Mouse (Mus musculus) heart, embryonic 16.5 days (tissue): Measurements from ENCODE around the gene Mrpl48. TPM values are rescaled to one million over a fixed set of nuclear protein-coding genes. Genes with fewer than 3 reads are reported as not detected.
"Not testable (repeated sequence)": the region's sequence is repeated elsewhere in the genome, so short reads cannot be mapped to it uniquely, and the experiment has no call there.

Experiments used
- ATAC-seq: fragments of 200-750 bp; cut with Nextera tagmentation; replicated peaks from 2 replicates; pipeline ENCODE4 v1.8.0; 2017; ENCODE audit warnings: moderate number of reproducible peaks; ENCODE audit not compliant: insufficient read depth, low FRiP score; ENCODE audit errors: extremely low read depth
- H3K27ac ChIP-seq: fragments of 300-500 bp; sonication (generic); 2 replicates; pipeline ENCODE4 v1.5.1; 2014; ENCODE audit warnings: mild to moderate bottlenecking, low read length, control low read depth, moderate library complexity
- H3K27me3 ChIP-seq: fragments of 300-500 bp; sonication (generic); 2 replicates; pipeline ENCODE4 v1.6.1; 2014; ENCODE audit warnings: low read length, mixed read lengths; ENCODE audit not compliant: control insufficient read depth, insufficient read depth
- H3K36me3 ChIP-seq: fragments of 300-500 bp; sonication (generic); 2 replicates; pipeline ENCODE4 v1.6.1; 2014; ENCODE audit not compliant: control insufficient read depth, insufficient read depth
- H3K4me1 ChIP-seq: fragments of 300-500 bp; sonication (generic); 2 replicates; pipeline ENCODE4 v1.6.1; 2014; ENCODE audit warnings: low read length, mixed read lengths; ENCODE audit not compliant: control insufficient read depth, insufficient read depth
- H3K4me2 ChIP-seq: fragments of 300-500 bp; sonication (generic); 2 replicates; pipeline ENCODE4 v1.6.1; 2014; ENCODE audit warnings: low read depth, mild to moderate bottlenecking, control low read depth, low read length
- H3K4me3 ChIP-seq: fragments of 300-500 bp; sonication (generic); 2 replicates; pipeline ENCODE4 v1.5.1; 2014; ENCODE audit warnings: mild to moderate bottlenecking, control low read depth, low read length
- H3K9ac ChIP-seq: fragments of 300-500 bp; sonication (generic); 2 replicates; pipeline ENCODE4 v1.6.1; 2014; ENCODE audit warnings: low read length, control low read depth
- H3K9me3 ChIP-seq: fragments of 300-500 bp; sonication (generic); replicated peaks from 2 replicates; pipeline ENCODE4 v1.6.1; 2016; ENCODE audit warnings: low read length; ENCODE audit not compliant: control insufficient read depth
- WGBS: fragments of 180-500 bp; shearing (Covaris S2); extraction: QIAGEN DNeasy Blood & Tissue Kit; methylation state at CpG from one replicate; pipeline ENCODE4 v1.1.7; 2014; 5-methylcytosine and 5-hydroxymethylcytosine counted together
- polyA plus RNA-seq: library from polyadenylated mRNA; unstranded; fragments of >200 nt; fragmentation: Nextera tagmentation; extraction: Ambion mirVana; gene quantifications from 2 replicates; pipeline ENCODE4 v1.2.1, GENCODE M21; 2015

Mrpl48 gene
- polyA plus RNA-seq, 1 experiment from 2014 or later, result 93.5 TPM

GRCm38 (mm10) chr7:100570930-100571715 lies 37.0 kb downstream of the Mrpl48 start:
- no peak for ATAC-seq

GRCm38 (mm10) chr7:100569907-100570306 lies 38.2 kb downstream of the Mrpl48 start:
- Histone ChIP-seq H3K9ac (no peak overlapping the region), H3K36me3 (peaks cover 12% of the 10 kb centered on the region)
- no peak for ATAC-seq

More at GRCm38 (mm10) chr7:100570930-100571715, 37.0 kb downstream of the Mrpl48 start:
- no peaks in the 10 kb centered on the region for H3K27me3 ChIP-seq
- no peak overlapping the region for H3K4me2 ChIP-seq
- peaks cover 11% of the 10 kb centered on the region for H3K36me3 ChIP-seq
- H3K9ac ChIP-seq, result no peak overlapping the region
- H3K4me3 ChIP-seq, result no peak overlapping the region
- no peak overlapping the region for H3K27ac ChIP-seq
- no peaks in the 10 kb centered on the region for H3K4me1 ChIP-seq
- H3K9me3 ChIP-seq, result no peaks in the 10 kb centered on the region; the same call in 1 of the 2 replicates
- 76% methylated on average over 3 of the region's 3 CpGs for WGBS

GRCm38 (mm10) chr7:100567238-100567637 lies 40.9 kb downstream of the Mrpl48 start:
- H3K36me3 ChIP-seq, result peaks cover 11% of the 10 kb centered on the region
- not testable (repeated sequence) for H3K9me3 ChIP-seq, H3K4me3 ChIP-seq, ATAC-seq, H3K27ac ChIP-seq, H3K4me1 ChIP-seq, H3K9ac ChIP-seq, H3K4me2 ChIP-seq, H3K27me3 ChIP-seq
- 83% methylated on average over 5 of the region's 5 CpGs for WGBS

More at GRCm38 (mm10) chr7:100569907-100570306, 38.2 kb downstream of the Mrpl48 start:
- H3K4me2 ChIP-seq, result no peak overlapping the region
- no peaks in the 10 kb centered on the region for H3K4me1 ChIP-seq
- no peaks in the 10 kb centered on the region; the same call in 1 of the 2 replicates for H3K9me3 ChIP-seq
- H3K27ac ChIP-seq, result no peak overlapping the region
- H3K4me3 ChIP-seq, result no peak overlapping the region
- H3K27me3 ChIP-seq, result no peaks in the 10 kb centered on the region

GRCm38 (mm10) chr7:100561861-100562587 lies 46.1 kb downstream of the Mrpl48 start:
- H3K4me2 ChIP-seq, result no peak overlapping the region
- no peak overlapping the region for H3K27ac ChIP-seq
- H3K4me1 ChIP-seq, result 0 out of 2 replicates have a peak, but pooled peaks cover 3% of the 10 kb centered on the region
- no peak overlapping the region for H3K9ac ChIP-seq
- no peak overlapping the region for H3K4me3 ChIP-seq
- H3K36me3 ChIP-seq, result peaks cover 5% of the 10 kb centered on the region; the same call in 1 of the 2 replicates
- H3K9me3 ChIP-seq, result no peaks in the 10 kb centered on the region
- WGBS, result 81% methylated on average over 11 of the region's 11 CpGs
- H3K27me3 ChIP-seq, result no peaks in the 10 kb centered on the region
- no peak for ATAC-seq

GRCm38 (mm10) chr7:100559331-100559730 lies 48.8 kb downstream of the Mrpl48 start:
- Histone ChIP-seq H3K27ac (no peak overlapping the region), H3K4me2 (no peak overlapping the region), H3K4me3 (no peak overlapping the region), H3K9ac (no peak overlapping the region), H3K4me1 (0 out of 2 replicates have a peak, but pooled peaks cover 3% of the 10 kb centered on the region), H3K27me3 (no peaks in the 10 kb centered on the region), H3K36me3 (no peaks in the 10 kb centered on the region; the same call in 1 of the 2 replicates), H3K9me3 (no peaks in the 10 kb centered on the region)
- WGBS, result 84% methylated on average over 4 of the region's 4 CpGs
- ATAC-seq, result no peak

- H3K27me3 ChIP-seq, result no peaks in the 10 kb centered on the region
- H3K36me3 ChIP-seq, result no peaks in the 10 kb centered on the region; the same call in 1 of the 2 replicates
- no peak overlapping the region for H3K27ac ChIP-seq
- no peak overlapping the region for H3K4me2 ChIP-seq
- no peak overlapping the region for H3K4me3 ChIP-seq
- no peak for ATAC-seq
- 56% methylated on average over 5 of the region's 5 CpGs for WGBS
- H3K4me1 ChIP-seq, result 0 out of 2 replicates have a peak, but pooled peaks cover 3% of the 10 kb centered on the region
- no peaks in the 10 kb centered on the region for H3K9me3 ChIP-seq
- H3K9ac ChIP-seq, result no peak overlapping the region
Observed at GRCm38 (mm10) chr7:100557241-100557640, 50.9 kb downstream of the Mrpl48 start.

GRCm38 (mm10) chr7:100555431-100555951 lies 52.6 kb downstream of the Mrpl48 start:
- peak; percentile 81 for ATAC-seq
- Histone ChIP-seq H3K4me2 (peak overlapping the region; percentile 45), H3K4me1 (0 out of 2 replicates have a peak, but pooled peaks cover 6% of the 10 kb centered on the region), H3K27me3 (no peaks in the 10 kb centered on the region), H3K36me3 (peaks cover 6% of the 10 kb centered on the region; the same call in 1 of the 2 replicates), H3K9ac (peak overlapping the region; percentile 42), H3K4me3 (0 out of 2 replicates have a peak overlapping the region, but pooled peaks have one; percentile 3), H3K9me3 (no peaks in the 10 kb centered on the region), H3K27ac (peak overlapping the region; percentile 95)
- WGBS, result 29% methylated on average over 13 of the region's 13 CpGs

GRCm38 (mm10) chr7:100554939-100555338 lies 53.2 kb downstream of the Mrpl48 start:
- H3K27ac ChIP-seq, result peak overlapping the region; percentile 95
- no peak overlapping the region for H3K9ac ChIP-seq
- no peaks in the 10 kb centered on the region for H3K27me3 ChIP-seq
- WGBS, result 47% methylated on average over 5 of the region's 5 CpGs
- no peak for ATAC-seq
- no peak overlapping the region for H3K4me2 ChIP-seq
- peaks cover 10% of the 10 kb centered on the region; the same call in 1 of the 2 replicates for H3K4me1 ChIP-seq
- no peaks in the 10 kb centered on the region for H3K9me3 ChIP-seq
- H3K36me3 ChIP-seq, result peaks cover 6% of the 10 kb centered on the region; the same call in 1 of the 2 replicates
- H3K4me3 ChIP-seq, result no peak overlapping the region
